Mouse (Mus musculus) layer of hippocampus, postnatal 10 days (tissue): ENCODE measurements around the gene Fbxo42. TPM values are rescaled to one million over a fixed set of nuclear protein-coding genes. Genes with fewer than 3 reads are reported as not detected.

Experiments used
- DNase-seq, 2 experiments: peaks; one replicate each; pipeline ENCODE4 v3.0.0; 2021; ENCODE audit warnings: low spot score in 2 of 2
- long read RNA-seq: library from polyadenylated mRNA; stranded (forward); transcript quantifications from one replicate; pipeline ENCODE4 v2.0.0, GENCODE M21; 2023
- total RNA-seq, 2 experiments: library from RNA; stranded (reverse); gene quantifications; 2 replicates each; pipeline ENCODE4 v1.2.3; 2021

Gene Fbxo42
- 10 to 100 TPM; 28.6 to 33.0 TPM for total RNA-seq
- long read RNA-seq, full-length matches to known transcripts = 6 of 14 reads
- long read RNA-seq, partial matches to known transcripts = 0 of 14 reads
- long read RNA-seq, other reads (novel, unspliced or antisense) = 8 of 14 reads

- peak; percentile 95 to 98 for DNase-seq
Observed at GRCm38 (mm10) chr4:141147112-141148008, at the start of gene Fbxo42. Fbxo42 (plus strand) TSS chr4:141147913.

- DNase-seq = no peak
Observed at GRCm38 (mm10) chr4:141098935-141099334, 48.8 kb upstream of the Fbxo42 start.

- no peak for DNase-seq
Observed at GRCm38 (mm10) chr4:141099956-141100355, 47.8 kb upstream of the Fbxo42 start.

- DNase-seq = no peak
Observed at GRCm38 (mm10) chr4:141101291-141101690, 46.4 kb upstream of the Fbxo42 start.

DNA sequence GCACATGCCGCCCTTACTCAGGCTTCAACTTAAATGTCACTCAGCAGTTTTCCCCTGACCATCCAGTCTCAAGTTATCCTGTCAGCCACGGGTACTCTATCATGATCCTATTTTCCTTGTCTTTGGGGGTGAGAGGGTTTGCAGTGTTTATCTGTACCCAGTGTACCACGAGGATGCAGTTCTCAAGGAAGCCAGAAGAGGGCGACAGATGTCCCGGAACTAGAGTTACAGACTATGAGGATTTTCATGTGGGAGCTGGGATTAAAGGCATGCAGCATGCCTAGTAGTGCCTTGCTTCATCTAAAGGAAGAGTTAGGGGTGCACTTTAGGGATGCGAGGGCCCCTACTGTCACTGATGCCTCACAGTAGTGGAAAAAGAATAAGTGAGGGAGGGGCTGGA is 45.9 kb upstream of the Fbxo42 start:
- DNase-seq = peak in 1 of 2 experiments; percentile 46

DNA sequence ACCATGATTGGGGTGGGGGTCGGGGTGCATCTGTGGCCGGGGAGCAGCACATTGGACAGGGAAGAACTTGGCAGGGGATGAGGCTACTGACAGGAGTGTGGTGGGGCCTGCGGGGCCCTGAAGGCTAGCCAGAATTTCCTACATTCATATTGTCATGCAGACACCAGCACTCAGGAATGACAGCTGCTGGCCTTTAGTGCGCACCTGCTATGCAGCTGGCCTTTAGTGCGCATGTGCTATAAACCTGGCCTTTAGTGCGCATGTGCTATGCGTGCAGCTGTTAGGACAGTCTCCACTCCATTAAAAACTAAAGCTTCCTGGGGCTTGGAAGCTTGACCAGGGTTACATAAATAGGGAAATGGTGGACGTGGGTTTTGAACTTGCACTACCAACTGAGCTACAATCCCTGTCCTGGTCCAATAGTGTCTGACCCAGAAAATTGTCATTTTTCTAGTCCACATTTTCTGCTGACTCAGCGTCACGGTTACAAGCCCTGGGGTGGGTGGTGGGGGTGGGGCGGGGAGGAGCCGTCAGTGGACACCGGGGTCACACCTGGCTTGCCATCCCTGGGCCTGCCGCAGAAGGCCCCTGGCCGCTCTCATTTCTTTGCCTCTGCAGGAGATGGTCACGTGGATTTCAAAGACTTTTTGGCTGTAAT is 41.1 kb upstream of the Fbxo42 start:
- DNase-seq = no peak

- no peak for DNase-seq
Observed at GRCm38 (mm10) chr4:141108196-141108732, 39.4 kb upstream of the Fbxo42 start.

- peak in 1 of 2 experiments; percentile 42 for DNase-seq
Observed at GRCm38 (mm10) chr4:141113831-141114230, 33.9 kb upstream of the Fbxo42 start.

GRCm38 (mm10) chr4:141114521-141114981 is 33.2 kb upstream of the Fbxo42 start:
- peak; percentile 66 to 67 for DNase-seq

DNA sequence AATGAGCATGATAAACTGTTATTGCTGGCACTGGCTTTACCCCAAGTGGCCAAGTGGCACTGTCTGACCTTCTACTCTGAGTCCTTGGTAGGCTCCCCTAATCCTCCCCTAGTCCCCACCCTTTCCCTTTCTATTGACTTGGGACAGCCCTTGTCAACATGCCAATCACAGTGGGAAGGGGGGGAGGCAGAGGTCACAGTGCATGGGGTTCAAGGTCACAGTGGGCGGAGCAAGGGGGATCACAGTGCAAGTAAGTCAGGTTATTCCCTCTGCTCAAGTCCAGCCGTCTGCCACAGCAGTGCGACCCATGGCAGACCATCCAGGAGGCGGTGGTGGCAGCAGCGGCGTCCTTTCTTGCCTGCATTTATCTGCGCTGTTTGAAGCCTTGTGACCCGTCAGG is 32.3 kb upstream of the Fbxo42 start:
- DNase-seq = no peak

DNA sequence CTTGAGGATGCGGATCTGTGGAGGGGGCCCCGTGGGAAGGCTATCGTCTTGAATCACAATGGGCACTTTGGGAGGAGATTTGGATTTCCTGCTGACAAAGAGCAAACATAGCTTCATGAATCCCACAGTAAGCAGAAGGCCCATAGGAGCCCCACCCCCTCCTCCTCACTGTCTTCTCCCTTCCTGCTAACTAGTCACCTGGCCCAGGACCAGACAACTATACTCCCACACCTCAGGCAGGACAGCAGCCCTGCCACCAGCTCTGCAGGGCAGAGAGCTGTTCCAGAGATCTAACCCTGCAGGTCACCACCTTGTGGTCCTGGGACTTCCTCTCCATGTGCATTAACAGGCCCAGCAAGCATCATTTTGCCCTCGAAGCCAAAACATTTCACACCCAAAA is 29.0 kb upstream of the Fbxo42 start:
- no peak for DNase-seq

DNA sequence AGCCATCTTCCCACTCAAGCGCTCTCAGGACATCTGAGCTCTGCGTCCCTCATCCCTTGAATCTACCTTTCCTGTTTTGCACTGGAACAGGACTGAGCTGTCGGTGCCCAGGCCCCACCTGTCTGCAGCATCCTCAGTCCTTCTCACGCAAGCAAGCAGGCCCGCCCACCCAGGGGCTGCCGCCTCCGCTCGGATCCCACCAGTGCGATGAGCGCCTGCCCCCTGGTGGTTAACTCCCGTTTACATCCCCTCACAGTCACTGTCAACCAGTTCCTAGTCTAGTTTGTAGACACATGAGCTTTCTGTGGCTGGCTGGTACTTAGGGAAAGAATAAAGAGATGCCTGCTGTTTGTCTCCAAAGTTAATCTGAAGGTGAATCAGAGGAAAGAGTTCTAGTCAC is 27.0 kb upstream of the Fbxo42 start:
- DNase-seq = peak; percentile 78 to 82

DNA sequence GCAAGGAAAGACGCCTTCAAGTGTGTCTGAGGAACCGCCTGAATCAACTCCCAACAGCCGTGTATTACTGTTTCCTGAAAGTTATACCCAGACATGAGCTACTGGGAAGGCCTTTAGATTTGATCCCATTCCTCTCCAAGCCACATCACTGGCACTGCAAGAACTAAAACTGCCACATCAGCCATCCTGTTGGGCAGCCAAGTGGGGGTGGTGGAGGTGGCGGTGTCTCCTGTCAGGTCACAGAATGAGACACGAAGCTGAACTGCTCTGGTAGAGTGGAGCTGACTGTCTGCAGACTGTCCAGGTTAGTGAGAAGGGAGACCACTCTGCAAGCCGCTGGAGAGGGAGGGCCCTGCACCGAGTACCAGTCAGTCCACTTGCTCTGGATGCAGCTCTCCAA is 25.1 kb upstream of the Fbxo42 start:
- DNase-seq = no peak

GRCm38 (mm10) chr4:141123065-141123464 is 24.6 kb upstream of the Fbxo42 start:
- DNase-seq = no peak

GRCm38 (mm10) chr4:141129190-141129710 is 18.5 kb upstream of the Fbxo42 start:
- no peak for DNase-seq

DNA sequence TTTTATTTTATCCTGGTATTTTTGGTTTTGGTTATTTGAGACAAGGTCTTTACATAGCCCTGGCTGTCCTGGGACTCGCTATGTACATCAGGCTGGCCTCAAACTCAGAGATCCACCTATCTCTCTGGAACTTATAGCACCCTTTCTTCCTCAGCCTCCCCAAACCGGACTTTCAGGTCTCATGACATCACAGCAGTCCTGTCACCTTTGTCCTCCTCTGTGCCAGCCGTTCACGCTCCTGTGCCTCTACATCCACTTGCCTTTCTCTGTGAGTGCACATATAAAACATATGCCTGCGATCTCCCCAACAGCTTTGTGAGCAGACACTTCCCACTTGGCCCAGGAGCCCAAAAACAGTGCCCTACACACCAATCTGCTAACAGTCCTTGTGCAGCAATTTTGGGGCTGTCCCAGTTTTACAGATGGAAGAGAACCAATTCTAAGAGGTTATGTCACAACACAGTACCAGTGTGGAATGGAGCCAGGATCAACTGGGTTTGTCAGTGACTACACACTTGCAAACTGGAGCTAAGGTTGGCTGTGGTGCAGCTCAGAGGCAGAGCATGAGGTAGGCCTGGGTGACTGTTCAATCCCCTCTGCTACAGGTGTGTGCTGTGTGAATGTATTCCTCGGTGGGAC is 16.9 kb upstream of the Fbxo42 start:
- no peak for DNase-seq

- no peak for DNase-seq
Observed at GRCm38 (mm10) chr4:141131531-141132061, 16.1 kb upstream of the Fbxo42 start.

DNA sequence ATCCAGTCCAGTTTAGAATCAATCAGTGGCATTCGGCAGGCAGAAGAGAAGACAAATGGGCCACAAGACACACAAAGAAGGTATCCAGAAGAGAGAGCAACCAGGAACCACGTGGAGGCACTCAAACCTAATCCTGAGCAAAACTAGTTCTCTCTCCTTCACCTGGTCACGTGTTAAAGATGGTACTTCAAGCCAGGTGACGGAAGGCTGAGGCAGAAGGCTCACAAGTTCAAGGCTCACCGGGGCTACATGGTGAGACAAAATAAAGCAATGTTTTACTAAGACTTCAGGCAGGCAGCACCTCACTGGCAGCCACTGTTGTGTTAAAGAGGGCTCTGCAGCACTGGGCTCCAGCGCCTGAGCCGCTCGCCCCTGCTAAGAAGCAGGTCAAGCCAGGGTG is 15.5 kb upstream of the Fbxo42 start:
- no peak for DNase-seq

- no peak for DNase-seq
Observed at GRCm38 (mm10) chr4:141133227-141133626, 14.5 kb upstream of the Fbxo42 start.

DNA sequence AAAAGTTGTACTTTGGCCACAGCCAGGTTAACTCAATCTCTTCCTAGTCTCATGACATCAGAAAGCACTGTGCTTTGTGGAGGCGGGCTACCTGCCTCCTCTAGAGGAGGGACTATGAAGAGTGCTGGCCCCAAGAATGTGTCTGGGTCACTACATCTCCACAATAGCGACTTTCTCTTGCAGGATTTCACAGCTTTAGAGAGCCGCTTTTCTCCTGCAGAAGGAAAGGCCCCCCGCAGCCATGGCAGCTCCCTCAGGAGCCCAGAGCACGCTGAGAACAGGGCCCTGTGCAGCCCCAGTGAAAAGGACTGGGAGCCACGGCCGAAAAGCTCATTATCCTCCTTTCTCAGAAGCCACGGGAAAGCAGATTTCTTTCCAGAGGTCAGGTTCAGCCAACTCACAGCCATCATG is 13.7 kb upstream of the Fbxo42 start:
- no peak for DNase-seq
